Mouse (Mus musculus) MEL-GATA-1-ER (cell line): ENCODE data around the gene Fgf22.

ENCODE experiments used
- DNase-seq: peaks from one replicate; pipeline ENCODE4 v3.0.0-alpha.2; 2012; ENCODE audit warnings: low read depth; ENCODE audit errors: extremely low read depth

Fgf22 gene

GRCm38 (mm10) chr10:79766508-79767325 lies 11.8 kb downstream of the Fgf22 start, which contains the start of gene Rnf126:
TSS of gene Rnf126 (minus strand) at chr10:79766952.
- DNase-seq, result peak; percentile 97

GRCm38 (mm10) chr10:79767372-79768244 lies 12.7 kb downstream of the Fgf22 start:
- peak; percentile 67 for DNase-seq

- DNase-seq, result no peak
Observed at GRCm38 (mm10) chr10:79768400-79768799, 13.5 kb downstream of the Fgf22 start.

GRCm38 (mm10) chr10:79769329-79769728 lies 14.5 kb downstream of the Fgf22 start:
- DNase-seq, result no peak

GRCm38 (mm10) chr10:79772320-79772719 lies 17.4 kb downstream of the Fgf22 start:
- no peak for DNase-seq

GRCm38 (mm10) chr10:79773208-79773607 lies 18.3 kb downstream of the Fgf22 start:
- DNase-seq, result no peak

- DNase-seq, result no peak
Observed at GRCm38 (mm10) chr10:79774486-79775279, 19.8 kb downstream of the Fgf22 start.

- DNase-seq, result no peak
Observed at GRCm38 (mm10) chr10:79777103-79777531, 22.2 kb downstream of the Fgf22 start, which contains the start of gene Fstl3. TSS of gene Fstl3 (plus strand) at chr10:79777272.

- DNase-seq, result no peak
Observed at GRCm38 (mm10) chr10:79778006-79778405, 23.1 kb downstream of the Fgf22 start.

- no peak for DNase-seq
Observed at GRCm38 (mm10) chr10:79779193-79779592, 24.3 kb downstream of the Fgf22 start.

GRCm38 (mm10) chr10:79779784-79780663 lies 25.1 kb downstream of the Fgf22 start:
- peak; percentile 92 for DNase-seq

- DNase-seq, result peak; percentile 76
Observed at GRCm38 (mm10) chr10:79780664-79781015, 25.8 kb downstream of the Fgf22 start.

- no peak for DNase-seq
Observed at GRCm38 (mm10) chr10:79781139-79781538, 26.3 kb downstream of the Fgf22 start.

- DNase-seq, result no peak
Observed at GRCm38 (mm10) chr10:79781956-79782355, 27.1 kb downstream of the Fgf22 start.

- DNase-seq, result no peak
Observed at GRCm38 (mm10) chr10:79783050-79783449, 28.2 kb downstream of the Fgf22 start.

GRCm38 (mm10) chr10:79783920-79784800 lies 29.3 kb downstream of the Fgf22 start:
- DNase-seq, result no peak

GRCm38 (mm10) chr10:79788386-79789158 lies 33.7 kb downstream of the Fgf22 start:
- DNase-seq, result peak; percentile 54

GRCm38 (mm10) chr10:79789581-79789980 lies 34.7 kb downstream of the Fgf22 start:
- DNase-seq, result no peak

- DNase-seq, result no peak
Observed at GRCm38 (mm10) chr10:79790861-79791260, 36.0 kb downstream of the Fgf22 start, which contains the start of gene Prss57. TSS of gene Prss57 (minus strand) at chr10:79790961.
